Mouse (Mus musculus) myocyte (in vitro differentiated cells): Measurements from ENCODE around the gene Usp28.

Source experiments
- CEBPB ChIP-seq: IDR thresholded peaks from 2 replicates; pipeline ENCODE4 v1.6.1; 2011; ENCODE audit warnings: mild to moderate bottlenecking, moderate library complexity; ENCODE audit not compliant: poor library complexity, insufficient read depth, severe bottlenecking
- E2F4 ChIP-seq: IDR thresholded peaks from one replicate; pipeline ENCODE4 v1.6.1; 2011; ENCODE audit warnings: mild to moderate bottlenecking, control low read depth, moderate library complexity; ENCODE audit not compliant: insufficient read depth
- MAX ChIP-seq: IDR thresholded peaks from one replicate; pipeline ENCODE4 v1.6.1; 2011; ENCODE audit warnings: low read depth, mild to moderate bottlenecking, control low read depth
- MYOD1 ChIP-seq, 3 experiments: IDR thresholded peaks; one replicate each; pipeline ENCODE4 v1.6.1; 2011; ENCODE audit warnings: control low read depth in 2 of 3, low read depth in 2 of 3, mild to moderate bottlenecking in 2 of 3, moderate library complexity in 1 of 3; ENCODE audit not compliant: insufficient read length in 2 of 3, control insufficient read depth in 1 of 3
- MYOG ChIP-seq, 3 experiments: IDR thresholded peaks; one replicate each; pipeline ENCODE4 v1.6.1; 2011; ENCODE audit warnings: control low read depth in 2 of 3, low read depth in 2 of 3, mild to moderate bottlenecking in 2 of 3; ENCODE audit not compliant: insufficient read length in 2 of 3, control insufficient read depth in 1 of 3, insufficient read depth in 1 of 3
- POLR2A ChIP-seq: IDR thresholded peaks from one replicate; pipeline ENCODE4 v1.6.1; 2011; ENCODE audit warnings: low read depth, mild to moderate bottlenecking, control low read depth, moderate library complexity; ENCODE audit not compliant: insufficient read length
- POLR2AphosphoS2 ChIP-seq: IDR thresholded peaks from one replicate; pipeline ENCODE4 v1.6.1; 2011; ENCODE audit warnings: low read depth, control low read depth; ENCODE audit not compliant: insufficient read length
- REST ChIP-seq: IDR thresholded peaks from one replicate; pipeline ENCODE4 v1.6.1; 2011; ENCODE audit warnings: mild to moderate bottlenecking, control low read depth, moderate library complexity; ENCODE audit not compliant: insufficient read depth, insufficient read length
- SRF ChIP-seq: IDR thresholded peaks from one replicate; pipeline ENCODE4 v1.6.1; 2011; ENCODE audit warnings: low read depth; ENCODE audit not compliant: control insufficient read depth, insufficient read length
- TCF12 ChIP-seq: IDR thresholded peaks from one replicate; pipeline ENCODE4 v1.6.1; 2011; ENCODE audit warnings: mild to moderate bottlenecking, control low read depth; ENCODE audit not compliant: poor library complexity, insufficient read depth, severe bottlenecking
- TCF3 ChIP-seq: IDR thresholded peaks from one replicate; pipeline ENCODE4 v1.6.1; 2011; ENCODE audit warnings: low read depth, control low read depth; ENCODE audit not compliant: insufficient read length
- USF1 ChIP-seq: IDR thresholded peaks from one replicate; pipeline ENCODE4 v1.6.1; 2011; ENCODE audit warnings: low read depth, mild to moderate bottlenecking, control low read depth, moderate library complexity

DNA sequence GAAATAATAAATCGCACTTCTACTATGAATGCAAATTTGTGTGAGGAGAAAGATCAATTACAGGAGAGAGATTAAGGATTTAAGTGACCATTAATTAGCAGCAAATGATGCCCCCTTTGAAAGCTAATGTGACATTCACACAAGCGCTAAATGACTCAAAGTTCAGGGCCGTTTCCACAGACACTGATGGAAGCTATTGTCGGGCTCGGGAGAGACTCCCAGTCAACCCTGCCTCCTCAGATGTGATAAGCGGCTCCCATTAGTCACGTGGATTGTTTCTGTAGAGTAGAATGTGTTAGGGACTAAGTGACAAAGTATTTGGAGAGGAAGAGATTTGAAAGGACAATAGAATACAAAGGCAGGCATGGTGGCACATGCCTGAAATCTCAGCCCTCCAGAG, 23.0 kb upstream of the Usp28 start:
- TF ChIP-seq USF1 = no peak
- TF ChIP-seq POLR2A = no peak
- no peak for TF ChIP-seq CEBPB
- no peak for TF ChIP-seq TCF12
- no peak for TF ChIP-seq MAX
- TF ChIP-seq POLR2AphosphoS2 = no peak
- TF ChIP-seq E2F4 = no peak
- TF ChIP-seq MYOD1 (IDR thresholded peaks at IDR 0.05; ENCODE audit: control insufficient read depth in 1 of 3, insufficient read length in 2 of 3, low read depth in 2 of 3) = no peak
- TF ChIP-seq REST = no peak
- no peak for TF ChIP-seq SRF
- TF ChIP-seq TCF3 = no peak
- no peak for TF ChIP-seq MYOG (IDR thresholded peaks at IDR 0.05; ENCODE audit: control insufficient read depth in 1 of 3, insufficient read depth in 1 of 3, insufficient read length in 2 of 3, low read depth in 2 of 3)
